Mouse (Mus musculus) myocyte (in vitro differentiated cells): Measurements from ENCODE around the gene Hoxa6. TPM values are rescaled to one million over a fixed set of nuclear protein-coding genes. Genes with fewer than 3 reads are reported as not detected.

Experiments
- H3K27me3 ChIP-seq: one replicate; pipeline ENCODE4 v1.6.1; 2011; ENCODE audit not compliant: control insufficient read depth, insufficient read depth, insufficient read length
- H3K36me3 ChIP-seq: one replicate; pipeline ENCODE4 v1.6.1; 2011; ENCODE audit not compliant: control insufficient read depth, insufficient read depth
- H3K4me2 ChIP-seq: one replicate; pipeline ENCODE4 v1.6.1; 2011; ENCODE audit warnings: low read depth, control low read depth
- H3K4me3 ChIP-seq: one replicate; pipeline ENCODE4 v1.5.1; 2011; ENCODE audit warnings: mild to moderate bottlenecking, control low read depth, moderate library complexity
- H3K79me2 ChIP-seq: one replicate; pipeline ENCODE4 v1.6.1; 2011; ENCODE audit not compliant: control insufficient read depth, insufficient read depth
- H3ac ChIP-seq: one replicate; pipeline ENCODE4 v1.6.1; 2011; ENCODE audit not compliant: control insufficient read depth, insufficient read length
- CEBPB ChIP-seq: IDR thresholded peaks from 2 replicates; pipeline ENCODE4 v1.6.1; 2011; ENCODE audit warnings: mild to moderate bottlenecking, moderate library complexity; ENCODE audit not compliant: poor library complexity, insufficient read depth, severe bottlenecking
- E2F4 ChIP-seq: IDR thresholded peaks from one replicate; pipeline ENCODE4 v1.6.1; 2011; ENCODE audit warnings: mild to moderate bottlenecking, control low read depth, moderate library complexity; ENCODE audit not compliant: insufficient read depth
- MAX ChIP-seq: IDR thresholded peaks from one replicate; pipeline ENCODE4 v1.6.1; 2011; ENCODE audit warnings: low read depth, mild to moderate bottlenecking, control low read depth
- MYOD1 ChIP-seq, 3 experiments: IDR thresholded peaks; one replicate each; pipeline ENCODE4 v1.6.1; 2011; ENCODE audit warnings: control low read depth in 2 of 3, low read depth in 2 of 3, mild to moderate bottlenecking in 2 of 3, moderate library complexity in 1 of 3; ENCODE audit not compliant: insufficient read length in 2 of 3, control insufficient read depth in 1 of 3
- MYOG ChIP-seq, 3 experiments: IDR thresholded peaks; one replicate each; pipeline ENCODE4 v1.6.1; 2011; ENCODE audit warnings: control low read depth in 2 of 3, low read depth in 2 of 3, mild to moderate bottlenecking in 2 of 3; ENCODE audit not compliant: insufficient read length in 2 of 3, control insufficient read depth in 1 of 3, insufficient read depth in 1 of 3
- POLR2A ChIP-seq: IDR thresholded peaks from one replicate; pipeline ENCODE4 v1.6.1; 2011; ENCODE audit warnings: low read depth, mild to moderate bottlenecking, control low read depth, moderate library complexity; ENCODE audit not compliant: insufficient read length
- POLR2AphosphoS2 ChIP-seq: IDR thresholded peaks from one replicate; pipeline ENCODE4 v1.6.1; 2011; ENCODE audit warnings: low read depth, control low read depth; ENCODE audit not compliant: insufficient read length
- REST ChIP-seq: IDR thresholded peaks from one replicate; pipeline ENCODE4 v1.6.1; 2011; ENCODE audit warnings: mild to moderate bottlenecking, control low read depth, moderate library complexity; ENCODE audit not compliant: insufficient read depth, insufficient read length
- SRF ChIP-seq: IDR thresholded peaks from one replicate; pipeline ENCODE4 v1.6.1; 2011; ENCODE audit warnings: low read depth; ENCODE audit not compliant: control insufficient read depth, insufficient read length
- TCF12 ChIP-seq: IDR thresholded peaks from one replicate; pipeline ENCODE4 v1.6.1; 2011; ENCODE audit warnings: mild to moderate bottlenecking, control low read depth; ENCODE audit not compliant: poor library complexity, insufficient read depth, severe bottlenecking
- TCF3 ChIP-seq: IDR thresholded peaks from one replicate; pipeline ENCODE4 v1.6.1; 2011; ENCODE audit warnings: low read depth, control low read depth; ENCODE audit not compliant: insufficient read length
- USF1 ChIP-seq: IDR thresholded peaks from one replicate; pipeline ENCODE4 v1.6.1; 2011; ENCODE audit warnings: low read depth, mild to moderate bottlenecking, control low read depth, moderate library complexity
- polyA plus RNA-seq: library from polyadenylated mRNA; unstranded; fragments of >200 nt; fragmentation: generic; extraction: Trizol; gene quantifications from one replicate; pipeline ENCODE4 v1.2.1, GENCODE M21; 2012; ENCODE audit warnings: missing spikeins

Gene Hoxa6
- polyA plus RNA-seq, 1 experiment = 0.88 TPM

DNA sequence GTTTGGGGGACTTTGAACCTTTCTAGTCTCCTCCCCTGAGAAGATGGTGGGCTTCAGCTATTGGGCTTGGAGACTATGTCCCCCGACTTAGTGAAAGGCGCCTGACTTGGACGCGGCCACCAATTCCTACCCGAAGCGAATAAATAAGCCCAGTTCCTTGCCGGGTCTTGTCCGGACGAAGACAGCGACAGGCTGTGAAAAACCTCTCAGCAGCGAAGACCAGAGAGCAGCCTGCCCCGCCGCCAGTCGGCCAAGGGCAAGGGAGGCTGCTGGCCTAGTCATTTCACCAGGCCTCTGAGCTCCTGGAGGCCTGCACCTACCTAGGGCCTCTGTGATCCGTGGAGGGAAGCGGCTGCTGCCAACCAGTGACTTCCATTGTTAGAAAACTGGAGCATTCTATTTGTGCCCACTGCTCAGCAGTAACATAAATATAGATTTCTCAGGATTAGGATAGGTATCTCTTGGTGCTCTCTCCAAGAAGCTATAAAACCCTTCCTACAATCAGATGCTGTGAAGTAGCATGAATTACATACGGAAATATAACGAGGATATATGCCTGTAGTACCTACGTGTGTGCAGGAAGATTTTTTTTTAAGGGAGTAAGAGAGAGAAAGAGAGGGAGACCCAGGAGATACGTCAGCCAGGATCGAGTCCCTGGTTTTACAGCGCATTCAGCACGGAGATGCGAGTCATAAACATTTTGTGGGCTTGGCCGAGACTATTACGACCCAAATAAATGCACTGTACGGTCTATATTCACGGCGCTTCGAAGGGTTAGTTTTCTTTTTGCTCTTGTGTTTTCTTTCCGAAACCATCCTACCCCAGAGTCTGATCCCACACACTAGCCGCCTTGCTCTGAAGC, 11.7 kb upstream of the Hoxa6 start:
- peak overlapping the region; percentile 88 for H3K4me2 ChIP-seq
- peak overlapping the region; percentile 89 for H3K4me3 ChIP-seq

DNA sequence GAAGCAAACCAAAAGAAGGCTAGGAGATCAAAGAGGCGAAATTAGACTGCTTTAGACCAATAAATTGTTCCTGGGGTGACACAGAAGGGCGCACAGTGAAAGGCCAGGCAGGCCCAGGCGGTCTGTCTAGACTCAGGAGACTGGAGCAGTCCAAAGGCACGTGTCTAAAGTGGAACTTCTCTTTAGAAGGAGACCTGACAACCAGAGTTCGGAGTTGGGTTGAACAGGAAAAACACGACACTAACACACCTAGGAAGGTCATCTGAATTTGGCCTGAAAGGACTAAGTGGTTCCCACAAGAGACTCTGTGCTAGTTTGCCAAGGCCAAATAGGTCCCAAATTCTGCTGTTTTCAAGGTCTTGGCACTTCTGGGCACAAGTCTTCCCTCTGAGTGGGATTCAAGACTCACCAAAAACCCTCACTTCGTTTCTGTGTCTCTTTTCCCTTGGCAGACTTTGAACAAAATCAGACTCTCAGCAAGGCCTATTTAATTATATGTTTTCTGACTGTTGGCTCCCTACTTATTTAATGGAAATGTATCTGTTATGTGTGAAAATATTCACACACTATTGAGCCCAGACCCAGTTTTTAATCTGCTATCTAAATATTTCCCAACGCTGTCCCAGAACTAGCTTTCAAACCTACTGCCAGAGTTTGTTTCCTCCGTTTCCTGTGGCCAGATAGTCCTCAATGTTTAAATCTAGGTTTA, 10.9 kb upstream of the Hoxa6 start:
- no peaks in the 10 kb centered on the region for H3K27me3 ChIP-seq

More for the DNA sequence above, 11.7 kb upstream of the Hoxa6 start:
- TF ChIP-seq TCF12 (no peak), REST (no peak), POLR2AphosphoS2 (peak; percentile 40), USF1 (no peak), POLR2A (peak; percentile 66)
- H3K79me2 ChIP-seq = peaks cover 43% of the 10 kb centered on the region
- H3K27me3 ChIP-seq = no peaks in the 10 kb centered on the region
- H3ac ChIP-seq = peak overlapping the region; percentile 84
- no peaks in the 10 kb centered on the region for H3K36me3 ChIP-seq

GRCm38 (mm10) chr6:52218643-52219215, 10.2 kb upstream of the Hoxa6 start:
- peak overlapping the region; percentile 89 for H3K4me3 ChIP-seq
- peaks cover 28% of the 10 kb centered on the region for H3K79me2 ChIP-seq
- TF ChIP-seq TCF12 = no peak
- no peak for TF ChIP-seq REST
- TF ChIP-seq POLR2A = no peak
- no peak for TF ChIP-seq SRF
- no peak for TF ChIP-seq E2F4
- no peak for TF ChIP-seq MYOG (IDR thresholded peaks at IDR 0.05; ENCODE audit: control insufficient read depth in 1 of 3, insufficient read depth in 1 of 3, insufficient read length in 2 of 3, low read depth in 2 of 3)
- TF ChIP-seq CEBPB = no peak
- TF ChIP-seq POLR2AphosphoS2 = no peak
- no peak for TF ChIP-seq MAX
- TF ChIP-seq TCF3 = no peak
- no peak for TF ChIP-seq USF1
- no peak for TF ChIP-seq MYOD1 (IDR thresholded peaks at IDR 0.05; ENCODE audit: control insufficient read depth in 1 of 3, insufficient read length in 2 of 3, low read depth in 2 of 3)
- H3K27me3 ChIP-seq = no peaks in the 10 kb centered on the region
- no peak overlapping the region for H3ac ChIP-seq
- H3K36me3 ChIP-seq = no peaks in the 10 kb centered on the region
- peak overlapping the region; percentile 88 for H3K4me2 ChIP-seq

More for the DNA sequence above, 10.9 kb upstream of the Hoxa6 start:
- H3ac ChIP-seq = no peak overlapping the region
- H3K79me2 ChIP-seq = peaks cover 35% of the 10 kb centered on the region
- H3K4me2 ChIP-seq = peak overlapping the region; percentile 88
- no peaks in the 10 kb centered on the region for H3K36me3 ChIP-seq
- peak overlapping the region; percentile 89 for H3K4me3 ChIP-seq
- TF ChIP-seq TCF3 (no peak), E2F4 (no peak), MAX (no peak), USF1 (no peak), MYOD1 (IDR thresholded peaks at IDR 0.05; ENCODE audit: control insufficient read depth in 1 of 3, insufficient read length in 2 of 3, low read depth in 2 of 3) (no peak), SRF (no peak), MYOG (IDR thresholded peaks at IDR 0.05; ENCODE audit: control insufficient read depth in 1 of 3, insufficient read depth in 1 of 3, insufficient read length in 2 of 3, low read depth in 2 of 3) (no peak), POLR2A (no peak), CEBPB (no peak), POLR2AphosphoS2 (no peak), TCF12 (no peak), REST (no peak)

- peaks cover 21% of the 10 kb centered on the region for H3K79me2 ChIP-seq
- H3ac ChIP-seq = no peak overlapping the region
- H3K36me3 ChIP-seq = no peaks in the 10 kb centered on the region
- peak overlapping the region; percentile 88 for H3K4me2 ChIP-seq
- H3K4me3 ChIP-seq = peak overlapping the region; percentile 89
- no peaks in the 10 kb centered on the region for H3K27me3 ChIP-seq
- TF ChIP-seq POLR2A (no peak), TCF3 (no peak), E2F4 (no peak), MYOG (IDR thresholded peaks at IDR 0.05; ENCODE audit: control insufficient read depth in 1 of 3, insufficient read depth in 1 of 3, insufficient read length in 2 of 3, low read depth in 2 of 3) (no peak), TCF12 (no peak), SRF (no peak), REST (no peak), MAX (no peak), MYOD1 (IDR thresholded peaks at IDR 0.05; ENCODE audit: control insufficient read depth in 1 of 3, insufficient read length in 2 of 3, low read depth in 2 of 3) (no peak), POLR2AphosphoS2 (no peak), USF1 (no peak), CEBPB (no peak)
Observed at GRCm38 (mm10) chr6:52217895-52218642, 9.5 kb upstream of the Hoxa6 start.
